ENCODE assay signal across 14 mouse cellular contexts in genomic region chr9:44515891-44516290, GRCm38 (mm10). TPM values are rescaled to one million over a fixed set of nuclear protein-coding genes. Genes with fewer than 3 reads are reported as not detected.
DNase-seq lines count a peak whose midpoint lies in the region; ATAC-seq and TF ChIP-seq lines count a peak whose summit lies in the region.
"Had no signal": no experiment of that assay in that cellular context is flagged by ENCODE, and none has a peak within 500 bp of the region (broad histone marks: within the 10 kb centered on the region; RNA-seq: fewer than 3 reads in every experiment).

No protein-coding gene starts in this region.

- TF ChIP-seq CTCF in ES-Bruce4 (IDR thresholded peaks at IDR 0.05; ENCODE audit: low read depth, low read length), result no peak

- 85% methylated on average over 5 of the region's 5 CpGs for WGBS in liver, embryonic 11.5 days
- WGBS in intestine, embryonic 14.5 days, result 84% methylated on average over 5 of the region's 5 CpGs

- peaks cover 9% of the 10 kb centered on the region for H3K4me1 ChIP-seq in liver, embryonic 11.5 days (replicated peaks; ENCODE audit: control insufficient read depth, insufficient read depth, low read length)
- peaks cover 3% of the 10 kb centered on the region for H3K4me1 ChIP-seq in ES-Bruce4 (ENCODE audit: control insufficient read depth, insufficient read depth, low read length)
- H3K4me1 ChIP-seq in intestine, embryonic 14.5 days (replicated peaks; ENCODE audit: control insufficient read depth, insufficient read depth, low read length), result 0 out of 2 replicates have a peak, but pooled peaks cover 4% of the 10 kb centered on the region
- H3K4me1 ChIP-seq: neural tube, embryonic 12.5 days had no signal

- no peak for TF ChIP-seq EP300 in ES-Bruce4 (IDR thresholded peaks at IDR 0.05; ENCODE audit: insufficient read depth, low read depth, low read length)

- H3K4me3 ChIP-seq in liver, embryonic 11.5 days (ENCODE audit: low read depth, low read length), result peak overlapping the region; percentile 30; the same call in 1 of the 2 replicates
- H3K4me3 ChIP-seq in ES-Bruce4 (ENCODE audit: low read depth, low read length), result no peak overlapping the region
- H3K4me3 ChIP-seq in intestine, embryonic 14.5 days (ENCODE audit: low read depth, low read length), result no peak overlapping the region
- H3K4me3 ChIP-seq: hindbrain, embryonic 13.5 days; midbrain, embryonic 10.5 days; neural tube, embryonic 12.5 days had no signal

- H3K27ac ChIP-seq in liver, embryonic 11.5 days (ENCODE audit: low read depth, low read length), result no peak overlapping the region; the same call in 1 of the 2 replicates
- no peak overlapping the region for H3K27ac ChIP-seq in ES-Bruce4 (ENCODE audit: insufficient read depth, low read length)
- H3K27ac ChIP-seq in intestine, embryonic 14.5 days (ENCODE audit: low read depth), result no peak overlapping the region
- H3K27ac ChIP-seq: hindbrain, embryonic 13.5 days; midbrain, embryonic 10.5 days; neural tube, embryonic 12.5 days had no signal

- no peaks in the 10 kb centered on the region for H3K27me3 ChIP-seq in liver, embryonic 11.5 days (replicated peaks; ENCODE audit: control insufficient read depth, insufficient read depth, low read length)
- H3K27me3 ChIP-seq in ES-Bruce4 (ENCODE audit: control insufficient read depth, insufficient read depth, low read length, poor library complexity, severe bottlenecking), result no peaks in the 10 kb centered on the region
- no peaks in the 10 kb centered on the region for H3K27me3 ChIP-seq in intestine, embryonic 14.5 days (replicated peaks; ENCODE audit: control insufficient read depth, insufficient read depth, low read length)
- H3K27me3 ChIP-seq: hindbrain, embryonic 13.5 days; neural tube, embryonic 12.5 days had no signal

- TF ChIP-seq POLR2A in ES-Bruce4 (IDR thresholded peaks at IDR 0.05; ENCODE audit: insufficient read depth, low read length), result no peak

- H3K9ac ChIP-seq in liver, embryonic 11.5 days (ENCODE audit: low read depth, low read length), result no peak overlapping the region
- peak overlapping the region; percentile 23; the same call in 1 of the 2 replicates for H3K9ac ChIP-seq in ES-Bruce4 (ENCODE audit: low read depth, poor library complexity, severe bottlenecking)
- H3K9ac ChIP-seq in intestine, embryonic 14.5 days (ENCODE audit: low read length), result no peak overlapping the region
- H3K9ac ChIP-seq: hindbrain, embryonic 13.5 days; neural tube, embryonic 12.5 days had no signal

- H3K36me3 ChIP-seq in liver, embryonic 11.5 days (ENCODE audit: control insufficient read depth, insufficient read depth, low read length), result no peaks in the 10 kb centered on the region
- H3K36me3 ChIP-seq in ES-Bruce4 (ENCODE audit: control insufficient read depth, insufficient read depth, low read length, poor library complexity, severe bottlenecking), result no peaks in the 10 kb centered on the region
- no peaks in the 10 kb centered on the region for H3K36me3 ChIP-seq in intestine, embryonic 14.5 days (ENCODE audit: control insufficient read depth, insufficient read depth, low read length)
- H3K36me3 ChIP-seq: hindbrain, embryonic 13.5 days; midbrain, embryonic 10.5 days; neural tube, embryonic 12.5 days had no signal

- no peak for ATAC-seq in liver, embryonic 11.5 days (replicated peaks; ENCODE audit: low FRiP score)
- ATAC-seq in intestine, embryonic 14.5 days (replicated peaks; ENCODE audit: low FRiP score, low TSS enrichment, low read depth), result 0 out of 2 replicates have a peak, but pooled peaks have one; percentile 10
- ATAC-seq: forebrain, embryonic 16.5 days had no signal

- H3K4me2 ChIP-seq in liver, embryonic 11.5 days, result peak overlapping the region; percentile 49
- no peak overlapping the region for H3K4me2 ChIP-seq in intestine, embryonic 14.5 days (ENCODE audit: low read length)
- H3K4me2 ChIP-seq: hindbrain, embryonic 13.5 days; neural tube, embryonic 12.5 days had no signal

- H3K9me3 ChIP-seq in liver, embryonic 11.5 days (ENCODE audit: control insufficient read depth, low read length), result no peaks in the 10 kb centered on the region
- no peaks in the 10 kb centered on the region for H3K9me3 ChIP-seq in ES-Bruce4 (replicated peaks; ENCODE audit: control insufficient read depth, insufficient read depth, low read length, poor library complexity, severe bottlenecking)
- no peaks in the 10 kb centered on the region for H3K9me3 ChIP-seq in intestine, embryonic 14.5 days (ENCODE audit: control insufficient read depth, low read length)
- H3K9me3 ChIP-seq: hindbrain, embryonic 13.5 days; midbrain, embryonic 10.5 days; neural tube, embryonic 12.5 days had no signal

- no peak for DNase-seq in liver, embryonic 11.5 days (ENCODE audit: low spot score)
- no peak for DNase-seq in liver
- no peak for DNase-seq in intestine, embryonic 14.5 days (ENCODE audit: low spot score)
- peak; percentile 70 for DNase-seq in naive thymus-derived CD4-positive, alpha-beta T cell, adult 2 months (ENCODE audit: low read depth)
- no peak for DNase-seq in retina, embryonic 14.5 days (ENCODE audit: low spot score)
- DNase-seq in frontal cortex, adult 2 months (ENCODE audit: extremely low spot score in 1 of 2, low spot score in 1 of 2), result no peak
- no peak for DNase-seq in gastrocnemius, postnatal 25 days

RNA-seq across cellular contexts. Expression of gene Bcl9l, which starts 33.3 kb away (rescaled TPM):
- polyA plus RNA-seq in liver, embryonic 11.5 days (2014; fragmentation: Nextera tagmentation; extraction: Ambion mirVana), result 4.1 and 5.0 TPM in 2 replicates
- 22.6 and 25.6 TPM in 2 replicates for polyA plus RNA-seq in ES-Bruce4 (2011; ENCODE audit: insufficient read depth, insufficient read length, low read depth, missing spikeins)
- polyA plus RNA-seq in intestine, embryonic 14.5 days (2014; fragmentation: Nextera tagmentation; extraction: Ambion mirVana), result 10.2 TPM in 2 replicates
- 20.1 and 21.7 TPM in 2 replicates for polyA plus RNA-seq in frontal cortex, adult 2 months (2012; rRNA removed)
- 10 to 100 TPM; 33.6 to 40.7 TPM for total RNA-seq in gastrocnemius, postnatal 25 days (2021)

RNA-seq across cellular contexts. Expression of gene Cxcr5, which starts 45.8 kb away (rescaled TPM):
- polyA plus RNA-seq in liver, embryonic 11.5 days (2014; fragmentation: Nextera tagmentation; extraction: Ambion mirVana), result 0.47 TPM in 1 of 2 replicates, not detected in the other
- not detected in 2 replicates for polyA plus RNA-seq in ES-Bruce4 (2011; ENCODE audit: insufficient read depth, insufficient read length, low read depth, missing spikeins)
- polyA plus RNA-seq in intestine, embryonic 14.5 days (2014; fragmentation: Nextera tagmentation; extraction: Ambion mirVana), result 0.82 and 0.89 TPM in 2 replicates
- 0.04 TPM in 1 of 2 replicates, not detected in the other for polyA plus RNA-seq in frontal cortex, adult 2 months (2012; rRNA removed)
- not detected for total RNA-seq in gastrocnemius, postnatal 25 days (2021)
- total RNA-seq: granulocyte monocyte progenitor cell, adult 5-6 weeks; left cerebral cortex, adult 18-20 months had no signal
- polyA plus RNA-seq: forebrain, embryonic 16.5 days; midbrain, embryonic 10.5 days; neural tube, embryonic 12.5 days had no signal
